Mouse (Mus musculus): ENCODE results near the gene Pde9a.

DNA sequence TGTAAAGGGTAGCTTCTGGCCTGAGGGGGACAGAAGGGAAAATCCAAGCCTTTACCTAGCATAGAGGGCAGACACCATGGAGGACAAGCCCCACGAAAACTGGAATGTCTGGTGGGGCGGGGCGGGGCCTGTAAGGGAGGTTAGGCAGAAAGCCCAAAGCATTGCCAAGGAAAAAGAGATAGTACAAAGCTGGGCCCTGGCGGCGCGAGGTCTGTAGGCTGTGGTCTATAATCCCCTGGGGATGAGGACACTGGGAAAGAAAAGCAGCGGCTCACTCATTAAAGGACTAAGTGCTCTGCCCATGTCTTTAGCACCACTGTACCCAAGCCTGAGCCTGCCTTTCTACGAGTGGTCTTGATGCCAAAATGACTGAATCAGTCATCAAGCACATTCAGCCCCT, 34.0 kb upstream of the Pde9a start:
- TF ChIP-seq EP300 (IDR thresholded peaks at IDR 0.05; ENCODE audit: low read depth in 1 of 2, low read length in 2 of 2) (no peak), CTCF (IDR thresholded peaks at IDR 0.05 in 2 of 3, conservative IDR thresholded peaks at IDR 0.05 in 1 of 3; ENCODE audit: control insufficient read depth in 1 of 3, insufficient read depth in 1 of 3, low read depth in 2 of 3, low read length in 3 of 3, poor library complexity in 1 of 3, severe bottlenecking in 1 of 3) (no peak), ZMIZ1 (IDR thresholded peaks at IDR 0.05; ENCODE audit: low read depth, low read length) (no peak), UBTF (IDR thresholded peaks at IDR 0.05; ENCODE audit: borderline replicate concordance, insufficient read depth, low read depth, low read length) (no peak), POLR2A (IDR thresholded peaks at IDR 0.05; ENCODE audit: control insufficient read depth in 1 of 2, insufficient read depth in 1 of 2, low read depth in 1 of 2, low read length in 2 of 2, poor library complexity in 1 of 2) (no peak)
